Mouse (Mus musculus) urinary bladder, postnatal 10 days (tissue): ENCODE measurements around the gene Sec23ip.
"Not testable (repeated sequence)": the region's sequence is repeated elsewhere in the genome, so short reads cannot be mapped to it uniquely, and the experiment has no call there.

Experiments
- DNase-seq: peaks from one replicate; pipeline ENCODE4 v3.0.0; 2022; ENCODE audit warnings: low spot score

Gene Sec23ip

DNA sequence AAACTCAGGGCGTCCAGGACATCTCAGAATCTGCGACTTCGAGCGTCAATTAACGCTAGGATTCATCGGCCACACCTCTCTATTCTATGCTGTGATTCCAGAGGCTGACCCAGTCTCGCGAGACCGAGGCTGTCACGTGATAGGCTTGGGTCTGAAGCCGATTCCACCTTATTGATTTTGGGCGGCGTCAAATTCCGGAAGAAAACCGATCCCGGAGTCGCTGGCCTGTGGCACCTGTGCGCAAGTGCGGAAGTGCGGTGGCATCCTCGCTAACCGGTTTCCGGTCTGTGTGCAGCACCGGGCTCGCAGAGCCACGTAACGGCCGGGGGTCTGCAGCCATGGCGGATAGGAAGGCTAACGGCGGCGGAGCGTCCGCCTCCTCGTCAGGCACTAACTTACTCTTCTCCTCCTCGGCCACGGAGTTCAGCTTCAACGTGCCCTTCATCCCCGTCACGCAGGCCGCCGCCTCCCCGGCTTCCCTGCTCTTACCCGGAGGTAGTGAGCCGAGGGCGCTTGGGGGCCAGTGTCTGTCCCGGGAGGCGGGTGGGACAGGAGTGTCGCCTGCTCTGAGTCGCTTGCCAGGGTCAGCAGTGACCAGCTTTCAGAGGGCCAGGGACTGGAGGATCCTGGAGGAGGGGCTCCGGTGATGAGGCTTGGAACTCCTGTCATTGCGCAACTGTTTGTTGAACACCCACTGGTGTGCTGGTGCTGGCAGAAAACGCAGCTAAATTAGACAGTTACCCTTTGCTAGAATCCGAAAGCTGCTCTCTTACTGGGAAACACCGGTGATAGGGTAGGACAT, at the start of gene Sec23ip:
Gene Sec23ip (plus strand): TSS at position 260 of the 802 bp plus-strand sequence.
- peak; percentile 89 for DNase-seq

DNA sequence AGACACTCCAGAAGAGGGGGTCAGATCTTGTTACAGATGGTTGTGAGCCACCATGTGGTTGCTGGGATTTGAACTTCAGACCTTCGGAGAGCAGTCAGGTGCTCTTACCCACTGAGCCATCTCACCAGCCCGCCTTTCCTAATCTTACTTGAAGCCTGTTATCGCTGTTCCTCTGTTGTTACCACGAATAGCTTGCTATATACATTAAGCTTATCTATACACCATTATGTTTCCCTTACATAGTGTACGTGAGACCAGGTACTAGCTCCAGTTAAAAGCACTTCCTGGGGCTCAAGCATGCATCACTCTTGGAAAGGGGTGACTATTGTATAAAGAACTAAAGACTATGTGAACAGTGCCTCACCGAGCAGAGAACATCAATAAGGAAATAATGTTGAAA, 44.8 kb upstream of the Sec23ip start:
- DNase-seq: not testable (repeated sequence)

DNA sequence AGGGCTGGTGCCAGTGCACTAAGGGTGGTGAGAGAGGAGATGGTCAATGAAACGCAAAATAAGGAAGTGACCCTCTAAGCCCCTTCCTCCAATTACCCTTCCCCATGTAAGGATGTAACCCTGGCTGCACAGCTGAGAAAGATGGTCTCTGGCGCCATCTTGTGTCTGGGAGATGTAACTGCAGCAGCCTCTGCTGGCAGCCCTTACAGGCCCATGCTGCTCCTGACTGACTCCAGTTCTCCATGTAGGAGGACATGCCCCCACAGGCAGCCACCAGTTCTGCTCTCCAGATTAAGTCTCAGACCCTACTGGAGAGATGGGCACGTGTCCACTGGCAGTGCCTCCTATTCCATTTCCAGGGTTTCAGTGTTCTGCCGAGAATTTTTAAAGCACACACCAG, 39.0 kb upstream of the Sec23ip start:
- no peak for DNase-seq

DNA sequence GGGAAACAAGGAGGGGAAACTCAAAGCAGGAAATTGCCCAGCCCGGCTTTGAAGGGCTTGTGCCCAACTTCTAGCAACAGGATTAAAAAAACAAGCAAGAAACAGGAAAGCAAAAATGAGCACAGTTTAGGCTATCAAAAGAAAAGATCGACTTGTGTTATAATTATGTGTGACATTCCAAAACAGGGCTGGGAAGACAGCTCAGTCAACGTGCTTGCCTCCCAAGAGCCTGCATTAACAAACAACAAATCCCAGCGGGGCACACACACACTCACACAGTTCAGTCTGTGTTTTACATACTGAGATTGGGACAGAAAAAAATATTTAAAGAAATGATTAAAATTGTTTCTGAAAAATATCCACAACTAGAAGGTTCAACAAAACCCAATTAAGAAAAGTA, 26.8 kb upstream of the Sec23ip start:
- no peak for DNase-seq

DNA sequence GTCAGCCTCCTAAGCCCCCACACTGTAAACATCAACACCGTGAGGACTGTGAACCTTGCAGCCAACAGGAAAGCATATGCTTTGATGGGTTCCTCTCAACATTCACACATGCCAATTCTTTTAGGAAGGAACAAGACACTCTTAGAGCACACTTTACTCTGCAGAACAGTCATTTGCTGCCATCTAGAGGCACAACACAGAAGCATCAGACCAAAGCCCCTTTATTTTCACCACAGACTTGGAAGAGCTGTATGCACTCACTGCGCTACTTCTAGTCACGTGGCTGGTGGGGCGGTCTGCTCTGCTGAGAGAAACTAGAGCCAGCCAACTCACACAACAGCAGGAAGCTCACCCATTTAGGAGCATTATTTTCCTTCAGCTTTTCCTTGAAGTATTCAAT, 20.0 kb upstream of the Sec23ip start:
- DNase-seq: no peak

DNA sequence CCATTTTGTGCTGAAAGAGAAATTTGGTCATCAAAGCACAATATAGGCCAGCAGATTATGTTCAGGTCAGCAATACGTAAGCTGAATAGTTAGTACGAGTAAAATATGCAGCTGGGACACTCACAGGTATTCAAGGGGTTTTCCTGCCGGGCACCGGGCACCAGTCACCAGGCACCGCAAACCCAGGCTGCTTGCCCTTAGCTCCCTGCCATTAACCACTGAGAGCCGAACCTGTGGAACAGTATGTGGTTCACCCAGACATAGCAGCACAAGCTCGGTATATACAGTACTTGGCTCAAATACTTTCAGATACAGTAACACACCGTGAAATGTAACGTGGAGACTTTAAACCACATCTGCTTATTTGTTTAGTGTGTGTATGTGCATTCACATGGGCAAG, 19.6 kb upstream of the Sec23ip start:
- DNase-seq: no peak

DNA sequence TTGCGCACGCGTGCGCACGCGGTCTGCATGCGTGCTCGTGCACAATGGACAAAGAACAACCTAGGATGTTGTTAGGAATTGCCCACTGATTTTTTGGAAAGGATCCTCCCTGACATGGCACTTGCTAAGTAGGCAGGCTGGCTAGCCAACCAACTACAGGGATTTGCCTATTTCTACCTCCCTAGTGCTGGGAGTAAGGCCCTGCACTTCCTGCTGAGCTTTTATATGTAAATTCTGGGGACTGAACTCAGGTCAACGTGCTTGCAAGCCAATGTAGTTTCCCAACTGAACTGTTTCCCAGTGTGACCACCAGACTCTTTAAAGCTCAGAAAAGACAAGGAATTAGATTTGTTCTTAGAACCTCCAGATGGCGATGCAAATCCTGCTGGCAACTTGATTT, 17.7 kb upstream of the Sec23ip start:
- DNase-seq: no peak

DNA sequence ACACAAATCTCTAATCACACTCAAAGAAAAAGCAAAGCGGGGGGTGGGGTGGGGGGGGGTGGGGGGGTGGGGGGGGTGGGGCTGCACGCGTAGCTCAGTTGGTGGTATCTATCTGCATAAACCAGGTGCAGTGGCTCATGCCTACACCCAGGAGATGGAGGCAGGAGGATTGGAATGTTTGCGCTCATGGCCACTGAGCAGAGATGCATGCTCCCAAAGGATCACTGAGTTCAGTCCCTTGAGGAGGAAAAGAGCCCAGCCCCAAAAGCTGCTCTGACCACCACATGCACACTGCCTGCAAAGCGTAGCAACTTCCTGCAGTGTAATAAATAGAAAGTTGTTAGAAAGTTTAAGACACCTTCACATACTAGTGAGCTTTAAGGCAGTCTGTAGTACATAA, 17.0 kb upstream of the Sec23ip start:
- no peak for DNase-seq

DNA sequence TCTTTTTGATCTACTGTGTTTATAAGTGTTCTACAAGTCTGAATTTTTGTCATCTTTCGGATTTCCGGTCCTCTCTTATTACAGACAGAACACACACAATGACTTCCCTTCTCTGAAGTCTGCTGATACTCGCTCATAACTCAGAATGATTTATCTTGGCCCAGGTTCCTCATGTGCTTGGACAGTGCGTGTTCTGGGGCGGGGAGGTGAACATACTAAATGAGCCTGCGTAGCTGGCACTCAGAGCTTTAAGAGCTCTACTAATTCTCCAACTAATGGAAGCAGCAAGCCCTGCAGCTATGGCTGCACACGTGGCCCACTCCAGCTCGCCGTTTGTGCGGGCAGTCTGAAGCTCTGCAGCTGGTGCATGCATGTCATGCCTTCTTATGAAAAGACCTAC, 16.0 kb upstream of the Sec23ip start:
- DNase-seq: no peak

DNA sequence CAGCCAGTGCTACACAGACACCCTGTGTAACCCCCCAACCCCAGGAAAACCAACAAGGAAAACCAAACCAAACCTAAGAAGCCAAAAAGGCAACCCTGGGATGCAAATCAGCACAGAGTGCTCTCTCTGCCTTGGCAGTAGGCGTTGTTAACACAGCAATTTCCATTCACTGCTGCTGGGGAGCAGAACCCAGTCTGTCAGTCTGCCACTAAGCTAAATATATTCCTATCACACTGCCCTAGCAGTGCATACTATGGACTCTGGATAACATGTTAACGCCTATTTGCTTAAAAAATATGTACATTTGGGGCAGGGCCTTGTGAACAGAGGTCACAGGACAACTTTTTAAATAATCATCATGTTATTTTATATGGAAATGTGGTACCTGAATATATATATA, 13.2 kb upstream of the Sec23ip start:
- DNase-seq: no peak

DNA sequence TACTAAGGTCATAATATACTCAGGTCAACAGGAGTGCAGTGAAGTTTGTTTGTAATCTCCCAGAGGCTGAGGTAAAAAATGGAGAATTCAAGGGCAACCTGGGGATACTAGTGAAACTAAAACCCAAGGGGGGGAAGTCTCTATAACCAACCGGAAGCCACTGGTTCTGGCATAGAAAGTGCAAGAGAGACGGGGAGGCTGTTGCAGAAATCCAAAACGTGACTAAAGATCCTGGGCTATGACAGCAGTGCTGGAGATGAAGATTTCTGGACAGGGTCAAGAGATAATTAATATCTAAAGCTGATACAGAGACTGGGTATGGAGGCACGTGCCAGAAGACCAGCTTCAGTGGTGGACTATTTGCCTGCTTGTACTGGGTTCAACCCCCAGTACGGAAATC, 6.7 kb upstream of the Sec23ip start:
- no peak for DNase-seq

DNA sequence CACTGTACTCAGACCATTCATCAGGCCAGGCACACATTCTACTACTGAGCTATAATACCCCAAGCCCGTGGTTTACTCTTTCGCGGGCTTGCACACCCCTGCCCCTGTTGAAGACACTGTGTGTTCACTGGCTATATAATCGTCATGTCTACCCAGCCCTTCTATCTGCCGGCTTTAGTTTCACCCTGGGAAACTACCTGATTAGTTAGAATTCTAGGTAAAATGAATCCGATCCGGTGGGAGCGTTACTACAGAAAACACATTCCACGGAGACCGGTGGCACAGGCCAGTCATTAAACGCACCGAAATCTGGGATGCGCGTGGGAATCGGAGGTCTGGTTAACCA, 5.7 kb upstream of the Sec23ip start:
- no peak for DNase-seq

DNA sequence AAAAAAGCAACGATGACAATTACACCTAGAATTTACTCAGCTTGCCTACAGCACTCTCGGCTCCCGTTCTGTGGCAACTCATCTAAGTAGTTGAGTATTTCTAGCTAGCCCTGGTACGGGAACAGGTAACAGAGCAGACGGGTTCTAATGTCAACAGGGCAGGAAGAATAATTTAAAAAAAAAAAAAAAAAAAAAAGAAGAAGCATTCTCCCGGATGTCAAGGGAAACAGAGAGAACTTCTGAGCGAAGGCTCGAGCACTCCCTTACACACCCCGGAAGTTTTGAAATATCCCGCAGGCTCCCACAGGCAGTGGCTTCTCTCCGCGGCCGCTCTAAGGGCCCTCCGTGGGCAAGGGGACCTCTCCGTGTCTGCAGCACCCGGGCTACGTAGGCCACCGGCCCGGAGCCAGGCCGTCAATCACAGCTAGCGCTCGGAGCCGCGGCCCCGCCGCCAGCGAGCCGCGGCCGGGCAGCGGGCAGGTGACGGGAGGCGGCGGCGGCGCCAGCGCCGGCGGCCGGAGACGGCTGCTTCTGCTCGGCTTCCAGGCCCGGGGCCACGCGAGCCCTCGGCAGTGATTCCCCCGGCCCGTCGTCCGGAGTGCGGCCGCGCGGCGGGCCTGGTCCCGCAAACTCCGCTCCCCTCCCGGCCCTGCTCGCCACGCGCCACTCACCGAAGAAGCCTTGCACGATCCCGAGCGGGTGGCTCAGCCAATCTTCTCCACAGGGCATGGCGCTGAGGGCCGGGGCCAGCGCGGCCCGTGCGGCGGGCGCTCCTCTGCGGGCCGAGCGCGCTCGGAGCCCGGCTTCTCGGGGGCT, 5.1 kb upstream of the Sec23ip start:
- DNase-seq: peak; percentile 23

DNA sequence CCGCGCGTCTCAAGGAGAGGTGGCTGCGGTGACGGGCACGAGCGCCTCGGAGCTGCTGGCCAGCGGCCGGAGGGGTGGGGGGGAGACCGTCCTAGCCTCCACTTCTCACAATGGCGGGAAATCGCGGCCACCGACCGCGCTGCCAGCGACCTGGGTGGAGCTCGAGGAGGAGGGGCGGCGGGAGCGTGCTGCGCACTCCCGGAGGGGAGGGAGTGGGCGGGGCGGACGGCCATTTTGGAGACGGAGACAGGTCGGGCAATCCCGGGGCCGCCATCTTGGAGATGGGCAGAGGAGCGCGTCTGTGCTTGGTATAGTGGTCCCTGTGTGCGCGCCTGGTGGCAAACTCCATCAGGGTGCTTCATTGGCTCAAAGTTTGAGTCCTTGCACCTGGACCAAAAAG, 4.4 kb upstream of the Sec23ip start, which contains the start of gene Mcmbp:
Gene Mcmbp (minus strand): TSS at position 162 of the 400 bp plus-strand sequence.
- peak; percentile 92 for DNase-seq

DNA sequence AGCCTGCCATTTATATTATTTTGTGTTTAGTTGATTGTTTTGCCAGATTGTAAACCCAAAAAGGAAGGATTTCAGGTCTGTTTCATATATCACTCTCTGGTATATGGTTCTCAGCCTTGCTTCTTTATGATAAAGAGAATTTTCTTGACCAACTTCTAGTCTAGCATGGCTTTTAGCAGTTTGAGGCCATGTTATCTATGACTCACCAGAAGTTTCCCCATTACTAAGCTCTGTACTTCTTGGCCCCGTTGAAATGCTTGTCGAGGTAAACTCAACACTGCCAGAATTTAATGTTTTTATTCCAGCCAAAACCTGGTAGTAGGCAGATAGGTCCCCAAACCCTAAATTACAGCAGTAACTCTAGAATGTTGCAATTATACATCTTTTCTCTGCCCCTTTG, 845 bp upstream of the Sec23ip start:
- DNase-seq: no peak

DNA sequence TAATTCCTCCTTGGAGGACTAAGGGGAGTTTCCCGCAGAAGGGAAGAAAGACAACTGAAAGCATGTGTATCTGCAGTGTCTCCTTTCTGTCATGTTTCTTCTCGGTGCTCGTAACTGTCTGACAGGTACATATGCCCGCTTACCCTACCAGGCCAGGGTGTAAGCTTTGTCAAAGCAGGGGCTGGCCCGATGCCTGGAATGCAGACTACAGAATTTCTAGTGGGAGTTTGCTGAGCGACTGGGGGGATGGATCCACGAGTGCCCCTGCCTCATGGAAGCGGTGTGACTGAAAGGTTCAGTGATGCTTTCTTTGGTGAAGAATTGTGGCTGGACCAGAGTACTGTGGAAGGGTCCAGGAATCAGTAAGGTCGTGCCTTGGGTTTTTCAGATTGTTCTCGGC, 1.4 kb downstream of the Sec23ip start:
- no peak for DNase-seq

DNA sequence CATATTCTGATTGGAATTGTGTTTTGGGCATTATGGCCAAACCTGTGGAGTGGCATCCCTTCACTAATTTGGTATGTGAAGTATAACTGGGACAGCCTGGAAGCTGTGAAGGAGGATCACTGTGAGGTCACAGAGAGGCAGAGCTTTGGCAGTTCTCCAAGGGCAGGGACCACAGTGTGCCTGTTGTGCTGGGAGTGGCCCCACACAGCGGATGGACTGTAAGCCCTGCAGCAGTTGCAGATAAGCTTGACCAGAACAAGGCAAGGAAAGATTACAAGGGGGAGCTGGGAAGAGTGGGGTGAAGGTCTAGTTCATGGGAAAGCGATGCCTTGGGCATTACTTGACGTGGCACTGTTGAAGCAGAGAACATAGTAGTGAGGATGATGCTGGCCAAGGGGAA, 4.0 kb downstream of the Sec23ip start:
- DNase-seq: no peak

DNA sequence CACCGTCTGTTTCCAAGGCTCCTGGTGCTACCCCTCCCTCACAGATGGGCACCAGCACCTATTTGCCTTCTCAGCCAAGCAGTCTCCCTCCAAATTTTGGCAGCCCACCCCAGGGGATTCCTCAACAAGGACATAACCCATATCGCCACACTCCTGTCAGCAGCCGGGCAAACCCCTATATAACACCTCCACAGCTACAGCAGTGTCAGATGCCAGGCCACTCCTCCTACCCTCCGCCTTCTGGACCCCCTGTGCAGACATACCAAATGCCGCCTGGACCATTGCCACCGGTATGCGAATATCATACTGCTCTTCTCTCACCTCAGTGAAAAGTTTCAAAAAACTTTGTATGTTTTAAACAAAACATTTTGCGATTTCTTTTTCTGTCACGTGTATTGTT, 5.6 kb downstream of the Sec23ip start:
- no peak for DNase-seq

DNA sequence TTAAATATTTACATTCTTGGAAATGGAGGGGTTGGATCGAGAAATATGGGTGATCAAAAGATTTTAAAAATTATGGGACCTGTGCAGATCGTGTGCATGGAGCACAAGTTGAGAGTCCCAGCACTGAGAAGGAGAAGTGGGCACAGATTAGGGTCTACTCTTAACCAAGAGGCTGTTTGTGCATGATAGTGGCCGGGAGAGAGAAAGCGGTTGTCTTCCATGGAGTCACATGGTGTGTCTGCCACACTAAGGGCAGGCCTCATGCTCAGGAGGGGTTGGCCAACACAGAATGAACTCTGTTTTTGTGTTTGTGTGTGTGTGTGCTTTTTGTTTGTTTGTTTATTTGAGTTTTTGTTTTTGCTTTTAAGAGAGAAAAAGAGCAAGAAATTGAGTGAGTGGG, 7.3 kb downstream of the Sec23ip start:
- DNase-seq: no peak

DNA sequence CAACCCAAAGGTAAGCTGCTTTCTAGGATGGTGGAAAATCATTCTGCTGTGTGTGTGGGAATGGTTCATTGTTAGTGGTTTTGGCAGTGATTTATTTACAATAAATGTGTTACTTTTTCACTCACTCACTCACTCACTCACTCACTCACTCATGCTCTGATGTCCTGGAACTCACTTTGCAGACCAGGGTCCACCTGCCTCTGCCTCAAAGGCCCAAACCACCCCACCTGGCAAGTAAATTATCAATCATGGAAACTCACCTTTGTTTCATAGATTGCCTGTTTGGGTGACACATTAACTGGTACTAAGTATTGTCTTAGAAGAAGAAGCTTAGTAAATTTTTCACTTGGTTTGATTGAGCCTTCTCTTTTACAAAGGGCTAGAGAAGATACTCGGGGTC, 10.7 kb downstream of the Sec23ip start:
- DNase-seq: no peak

DNA sequence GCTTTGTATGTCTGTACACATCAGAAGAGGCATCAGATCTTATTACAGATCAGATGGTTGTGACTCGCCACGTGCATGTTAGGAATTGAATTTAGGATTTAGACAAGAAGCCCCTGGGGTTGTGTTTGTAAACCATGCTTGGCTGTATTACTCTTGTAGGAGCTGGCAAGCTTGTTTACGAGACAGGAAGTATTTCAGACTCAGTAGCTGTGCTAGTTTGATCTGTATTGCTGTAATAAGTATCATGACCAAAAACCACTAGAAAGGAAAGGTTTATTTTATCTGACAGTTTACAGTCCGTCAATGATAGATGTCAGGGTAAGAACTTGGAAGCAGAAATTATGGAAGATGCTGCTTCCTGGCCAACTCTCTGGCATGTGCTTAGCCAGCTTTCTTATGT, 14.2 kb downstream of the Sec23ip start:
- no peak for DNase-seq

DNA sequence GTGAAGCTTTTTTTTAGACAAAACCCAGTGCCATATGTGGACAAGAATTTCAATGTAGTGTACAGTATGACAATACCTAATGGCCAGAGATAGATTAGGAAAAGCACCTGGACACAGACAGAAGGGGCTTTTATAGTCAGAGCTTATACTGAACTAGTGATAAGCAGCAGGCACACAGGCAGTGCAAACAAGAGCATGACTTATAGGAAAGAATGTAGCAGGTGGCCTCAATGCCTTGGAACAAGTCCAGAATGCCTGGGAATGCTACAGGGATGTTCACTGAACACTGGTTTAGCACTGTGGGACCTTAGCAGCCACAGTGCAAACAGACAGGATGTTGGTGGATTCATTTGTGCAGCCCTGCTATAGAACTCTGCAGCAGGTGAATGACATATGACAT, 22.0 kb downstream of the Sec23ip start:
- no peak for DNase-seq

DNA sequence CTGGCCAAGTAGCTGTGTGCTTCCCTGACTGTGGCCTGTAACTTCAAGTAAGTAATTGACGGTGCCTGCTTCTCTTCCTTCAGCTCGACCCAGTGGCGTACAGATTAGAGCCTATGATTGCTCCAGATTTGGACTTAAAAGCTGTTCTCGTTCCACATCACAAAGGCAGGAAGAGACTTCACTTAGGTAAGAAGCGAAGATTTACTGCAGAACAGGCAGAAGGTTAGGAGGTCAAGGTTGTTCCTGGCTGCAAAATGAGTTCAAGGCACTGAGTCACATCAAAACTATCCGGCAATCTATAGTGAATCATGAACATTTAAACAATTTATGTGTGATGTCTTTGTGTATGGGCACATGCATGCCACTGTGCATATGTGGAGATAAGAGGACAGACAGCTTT, 32.5 kb downstream of the Sec23ip start:
- no peak for DNase-seq

DNA sequence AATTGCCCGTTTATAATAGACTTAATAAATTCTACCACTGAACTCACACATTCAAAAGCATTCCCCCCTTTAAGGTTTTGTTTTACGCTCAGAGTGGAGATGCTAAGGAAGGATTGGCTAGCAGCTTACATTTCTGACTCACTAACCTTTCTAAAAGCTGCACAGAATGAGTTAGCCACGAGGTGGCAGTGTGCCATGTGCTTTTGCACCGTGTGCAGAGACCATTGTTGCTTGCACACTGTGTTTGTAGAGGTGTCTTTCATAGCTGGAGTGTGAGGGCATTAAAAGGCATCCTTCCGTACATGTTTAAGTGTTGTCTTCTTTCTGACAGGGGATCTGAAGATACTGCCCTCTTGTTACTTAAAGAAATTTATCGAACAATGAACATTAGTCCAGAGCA, 34.6 kb downstream of the Sec23ip start:
- no peak for DNase-seq
